Mouse (Mus musculus) liver, embryonic 11.5 days (tissue): ENCODE results near the gene Syt8. TPM values are rescaled to one million over a fixed set of nuclear protein-coding genes. Genes with fewer than 3 reads are reported as not detected.

Experiments
- ATAC-seq: fragments of 200-750 bp; cut with Nextera tagmentation; replicated peaks from 2 replicates; pipeline ENCODE4 v1.8.0; 2017; ENCODE audit warnings: moderate number of reproducible peaks, mild to moderate bottlenecking, moderate TSS enrichment, moderate library complexity; ENCODE audit not compliant: low FRiP score
- DNase-seq: peaks from one replicate; pipeline ENCODE4 v3.0.0-alpha.2; 2017; ENCODE audit warnings: low spot score
- H3K27ac ChIP-seq: fragments of 300-500 bp; sonication (generic); 2 replicates; pipeline ENCODE4 v1.5.1; 2014; ENCODE audit warnings: mild to moderate bottlenecking, low read depth, low read length, control low read depth
- H3K27me3 ChIP-seq: fragments of 300-500 bp; sonication (generic); replicated peaks from 2 replicates; pipeline ENCODE4 v1.6.1; 2014; ENCODE audit warnings: low read length, mixed read lengths; ENCODE audit not compliant: control insufficient read depth, insufficient read depth
- H3K36me3 ChIP-seq: fragments of 300-500 bp; sonication (generic); 2 replicates; pipeline ENCODE4 v1.6.1; 2014; ENCODE audit warnings: mild to moderate bottlenecking, low read length, moderate library complexity, mixed read lengths; ENCODE audit not compliant: control insufficient read depth, insufficient read depth
- H3K4me1 ChIP-seq: fragments of 300-500 bp; sonication (generic); replicated peaks from 2 replicates; pipeline ENCODE4 v1.6.1; 2014; ENCODE audit warnings: low read length, mixed read lengths; ENCODE audit not compliant: control insufficient read depth, insufficient read depth
- H3K4me2 ChIP-seq: fragments of 300-500 bp; sonication (generic); 2 replicates; pipeline ENCODE4 v1.6.1; 2014; ENCODE audit warnings: mild to moderate bottlenecking, control low read depth, moderate library complexity
- H3K4me3 ChIP-seq: fragments of 300-500 bp; sonication (generic); 2 replicates; pipeline ENCODE4 v1.5.1; 2014; ENCODE audit warnings: low read depth, low read length, control low read depth
- H3K9ac ChIP-seq: fragments of 300-500 bp; sonication (generic); 2 replicates; pipeline ENCODE4 v1.6.1; 2014; ENCODE audit warnings: low read depth, low read length, control low read depth
- H3K9me3 ChIP-seq: fragments of 300-500 bp; sonication (generic); 2 replicates; pipeline ENCODE4 v1.6.1; 2016; ENCODE audit warnings: low read length, inconsistent platforms, mixed read lengths; ENCODE audit not compliant: control insufficient read depth
- WGBS: fragments of 180-500 bp; shearing (Covaris S2); extraction: QIAGEN DNeasy Blood & Tissue Kit; methylation state at CpG from one replicate; pipeline ENCODE4 v1.1.7; 2014; 5-methylcytosine and 5-hydroxymethylcytosine counted together
- polyA plus RNA-seq: library from polyadenylated mRNA; unstranded; fragments of >200 nt; fragmentation: Nextera tagmentation; extraction: Ambion mirVana; gene quantifications from 2 replicates; pipeline ENCODE4 v1.2.1, GENCODE M21; 2014

The Syt8 gene
- polyA plus RNA-seq, 1 experiment from 2014 or later = 0.41 TPM

- Histone ChIP-seq H3K4me3 (no peak overlapping the region), H3K4me1 (peaks cover 13% of the 10 kb centered on the region), H3K27me3 (no peaks in the 10 kb centered on the region), H3K4me2 (no peak overlapping the region), H3K27ac (peak overlapping the region; percentile 79), H3K9me3 (no peaks in the 10 kb centered on the region), H3K36me3 (no peaks in the 10 kb centered on the region), H3K9ac (no peak overlapping the region)
- DNase-seq (no peak), ATAC-seq (no peak)
- WGBS = 48% methylated on average over 6 of the region's 6 CpGs
Measured at GRCm38 (mm10) chr7:142471414-142471861, 36.8 kb downstream of the Syt8 start.

- Histone ChIP-seq H3K4me1 (peaks cover 13% of the 10 kb centered on the region), H3K4me3 (no peak overlapping the region), H3K27ac (peak overlapping the region; percentile 79), H3K36me3 (no peaks in the 10 kb centered on the region), H3K4me2 (peak overlapping the region; percentile 4; the same call in 1 of the 2 replicates), H3K9me3 (no peaks in the 10 kb centered on the region), H3K9ac (0 out of 2 replicates have a peak overlapping the region, but pooled peaks have one; percentile 13), H3K27me3 (no peaks in the 10 kb centered on the region)
- DNase-seq = peak; percentile 29
- 48% methylated on average over 15 of the region's 15 CpGs for WGBS
- ATAC-seq = no peak
Measured at GRCm38 (mm10) chr7:142471884-142472570, 37.4 kb downstream of the Syt8 start.

- Histone ChIP-seq H3K9me3 (no peaks in the 10 kb centered on the region), H3K9ac (no peak overlapping the region), H3K27me3 (no peaks in the 10 kb centered on the region), H3K36me3 (no peaks in the 10 kb centered on the region), H3K4me1 (peaks cover 13% of the 10 kb centered on the region), H3K27ac (no peak overlapping the region), H3K4me3 (no peak overlapping the region), H3K4me2 (no peak overlapping the region)
- 80% methylated on average over 4 of the region's 4 CpGs for WGBS
- no peak for DNase-seq
- no peak for ATAC-seq
Measured at GRCm38 (mm10) chr7:142472936-142473335, 38.3 kb downstream of the Syt8 start.

- Histone ChIP-seq H3K4me1 (peaks cover 13% of the 10 kb centered on the region), H3K36me3 (no peaks in the 10 kb centered on the region), H3K4me2 (no peak overlapping the region), H3K9me3 (no peaks in the 10 kb centered on the region), H3K9ac (no peak overlapping the region), H3K4me3 (no peak overlapping the region), H3K27me3 (no peaks in the 10 kb centered on the region), H3K27ac (no peak overlapping the region)
- DNase-seq = no peak
- WGBS = 78% methylated on average over 2 of the region's 2 CpGs
- no peak for ATAC-seq
Measured at GRCm38 (mm10) chr7:142473476-142473875, 38.8 kb downstream of the Syt8 start.

- no peak for ATAC-seq
- Histone ChIP-seq H3K36me3 (no peaks in the 10 kb centered on the region), H3K27me3 (no peaks in the 10 kb centered on the region), H3K4me1 (peaks cover 13% of the 10 kb centered on the region), H3K4me3 (no peak overlapping the region), H3K27ac (no peak overlapping the region; the same call in 1 of the 2 replicates), H3K9me3 (no peaks in the 10 kb centered on the region), H3K4me2 (no peak overlapping the region), H3K9ac (no peak overlapping the region)
- no peak for DNase-seq
- 79% methylated on average over 14 of the region's 14 CpGs for WGBS
Measured at GRCm38 (mm10) chr7:142474799-142475198, 40.1 kb downstream of the Syt8 start.

- no peak for ATAC-seq
- Histone ChIP-seq H3K4me2 (no peak overlapping the region), H3K4me1 (peaks cover 12% of the 10 kb centered on the region), H3K27ac (no peak overlapping the region), H3K4me3 (no peak overlapping the region), H3K36me3 (no peaks in the 10 kb centered on the region), H3K9ac (no peak overlapping the region), H3K27me3 (no peaks in the 10 kb centered on the region), H3K9me3 (no peaks in the 10 kb centered on the region)
- DNase-seq = no peak
- 51% methylated on average over 7 of the region's 7 CpGs for WGBS
Measured at GRCm38 (mm10) chr7:142475641-142476040, 41.0 kb downstream of the Syt8 start.

- H3K4me2 ChIP-seq = no peak overlapping the region
- H3K9me3 ChIP-seq = no peaks in the 10 kb centered on the region
- H3K4me1 ChIP-seq = peaks cover 11% of the 10 kb centered on the region
- no peak for DNase-seq
- no peak for ATAC-seq
- 75% methylated on average over 5 of the region's 5 CpGs for WGBS
- no peak overlapping the region for H3K9ac ChIP-seq
- H3K27ac ChIP-seq = no peak overlapping the region
- no peak overlapping the region for H3K4me3 ChIP-seq
- H3K36me3 ChIP-seq = no peaks in the 10 kb centered on the region
- no peaks in the 10 kb centered on the region for H3K27me3 ChIP-seq
Measured at GRCm38 (mm10) chr7:142476271-142476670, 41.6 kb downstream of the Syt8 start.

- H3K27ac ChIP-seq = no peak overlapping the region
Measured at GRCm38 (mm10) chr7:142476795-142477452, 42.3 kb downstream of the Syt8 start.

More at GRCm38 (mm10) chr7:142476795-142477452, 42.3 kb downstream of the Syt8 start:
- Histone ChIP-seq H3K36me3 (no peaks in the 10 kb centered on the region), H3K4me1 (peaks cover 14% of the 10 kb centered on the region), H3K27me3 (peaks cover under 1% of the 10 kb centered on the region; the same call in 1 of the 2 replicates), H3K9ac (no peak overlapping the region), H3K4me2 (no peak overlapping the region), H3K9me3 (no peaks in the 10 kb centered on the region), H3K4me3 (no peak overlapping the region)
- DNase-seq = no peak
- whole genome bisulfite sequencing = 84% methylated on average over 13 of the region's 13 CpGs
- ATAC-seq = no peak
